Mouse (Mus musculus) limb, embryonic 13.5 days (tissue): ENCODE data around the gene Ackr3. TPM values are rescaled to one million over a fixed set of nuclear protein-coding genes. Genes with fewer than 3 reads are reported as not detected.

Experiments
- ATAC-seq: fragments of 200-750 bp; cut with Nextera tagmentation; 2 replicates; pipeline ENCODE4 v1.8.0; 2017; ENCODE audit warnings: low read depth, moderate number of reproducible peaks, moderate TSS enrichment; ENCODE audit not compliant: low FRiP score
- H3K27ac ChIP-seq: fragments of 300-500 bp; sonication (generic); 2 replicates; pipeline ENCODE4 v1.5.1; 2015; ENCODE audit warnings: inconsistent platforms, mild to moderate bottlenecking, moderate library complexity
- H3K27me3 ChIP-seq: fragments of 300-500 bp; sonication (generic); 2 replicates; pipeline ENCODE4 v1.6.1; 2015; ENCODE audit warnings: mild to moderate bottlenecking, inconsistent platforms
- H3K36me3 ChIP-seq: fragments of 300-500 bp; sonication (generic); 2 replicates; pipeline ENCODE4 v1.6.1; 2015; ENCODE audit warnings: inconsistent platforms, mild to moderate bottlenecking, moderate library complexity
- H3K4me1 ChIP-seq: fragments of 300-500 bp; sonication (generic); 2 replicates; pipeline ENCODE4 v1.6.1; 2015; ENCODE audit warnings: inconsistent platforms
- H3K4me2 ChIP-seq: fragments of 300-500 bp; sonication (generic); replicated peaks from 2 replicates; pipeline ENCODE4 v1.6.1; 2015; ENCODE audit warnings: inconsistent platforms, mild to moderate bottlenecking, moderate library complexity
- H3K4me3 ChIP-seq: fragments of 300-500 bp; sonication (generic); 2 replicates; pipeline ENCODE4 v1.5.1; 2015; ENCODE audit warnings: moderate library complexity, mild to moderate bottlenecking, inconsistent platforms
- H3K9ac ChIP-seq: fragments of 300-500 bp; sonication (generic); 2 replicates; pipeline ENCODE4 v1.6.1; 2015; ENCODE audit warnings: mild to moderate bottlenecking, inconsistent platforms
- H3K9me3 ChIP-seq: fragments of 300-500 bp; sonication (generic); 2 replicates; pipeline ENCODE4 v1.6.1; 2016; ENCODE audit warnings: inconsistent platforms
- WGBS: fragments of 180-500 bp; shearing (Covaris S2); methylation state at CpG from one replicate; pipeline ENCODE4 v1.1.7; 2015; 5-methylcytosine and 5-hydroxymethylcytosine counted together
- polyA plus RNA-seq: library from polyadenylated mRNA; unstranded; fragments of >200 nt; fragmentation: Nextera tagmentation; extraction: Ambion mirVana; gene quantifications from 2 replicates; pipeline ENCODE4 v1.2.1, GENCODE M21; 2015

The Ackr3 gene
- polyA plus RNA-seq, 1 experiment from 2014 or later: 41.7 TPM

- Histone ChIP-seq H3K4me3 (no peak overlapping the region), H3K9ac (no peak overlapping the region), H3K36me3 (no peaks in the 10 kb centered on the region), H3K9me3 (no peaks in the 10 kb centered on the region), H3K4me1 (peaks cover 76% of the 10 kb centered on the region), H3K4me2 (no peak overlapping the region), H3K27me3 (no peaks in the 10 kb centered on the region), H3K27ac (peak overlapping the region; percentile 40)
- no peak; the same call in 1 of the 2 replicates for ATAC-seq
- WGBS: 23% methylated on average over 22 of the region's 22 CpGs
Measured at GRCm38 (mm10) chr1:90231591-90232490, 28.1 kb downstream of the Ackr3 start.

GRCm38 (mm10) chr1:90232491-90232885 is 28.7 kb downstream of the Ackr3 start:
- ATAC-seq: no peak
- H3K4me2 ChIP-seq: no peak overlapping the region
- H3K9ac ChIP-seq: no peak overlapping the region
- H3K27me3 ChIP-seq: no peaks in the 10 kb centered on the region
- no peak overlapping the region for H3K4me3 ChIP-seq
- no peaks in the 10 kb centered on the region for H3K36me3 ChIP-seq
- no peaks in the 10 kb centered on the region for H3K9me3 ChIP-seq
- peak overlapping the region; percentile 40; the same call in 1 of the 2 replicates for H3K27ac ChIP-seq
- peaks cover 72% of the 10 kb centered on the region for H3K4me1 ChIP-seq

- H3K9ac ChIP-seq: no peak overlapping the region
- no peaks in the 10 kb centered on the region for H3K36me3 ChIP-seq
- H3K27me3 ChIP-seq: no peaks in the 10 kb centered on the region
- peak overlapping the region; percentile 73; the same call in 1 of the 2 replicates for H3K27ac ChIP-seq
- H3K9me3 ChIP-seq: no peaks in the 10 kb centered on the region
- 25% methylated on average over 11 of the region's 11 CpGs for WGBS
- H3K4me2 ChIP-seq: no peak overlapping the region
- H3K4me1 ChIP-seq: peaks cover 54% of the 10 kb centered on the region
- no peak overlapping the region for H3K4me3 ChIP-seq
- ATAC-seq: peak; percentile 45; the same call in 1 of the 2 replicates
Measured at GRCm38 (mm10) chr1:90234620-90235054, 30.9 kb downstream of the Ackr3 start.

GRCm38 (mm10) chr1:90236640-90237039 is 32.9 kb downstream of the Ackr3 start:
- Histone ChIP-seq H3K9ac (no peak overlapping the region), H3K4me3 (no peak overlapping the region), H3K27me3 (no peaks in the 10 kb centered on the region), H3K4me1 (peaks cover 41% of the 10 kb centered on the region), H3K27ac (no peak overlapping the region), H3K4me2 (no peak overlapping the region), H3K9me3 (no peaks in the 10 kb centered on the region), H3K36me3 (no peaks in the 10 kb centered on the region)
- WGBS: 91% methylated on average over 2 of the region's 2 CpGs
- ATAC-seq: no peak

GRCm38 (mm10) chr1:90238095-90238888 is 34.5 kb downstream of the Ackr3 start:
- no peak overlapping the region for H3K9ac ChIP-seq
- no peak overlapping the region for H3K4me2 ChIP-seq
- H3K4me1 ChIP-seq: peaks cover 25% of the 10 kb centered on the region
- H3K27me3 ChIP-seq: no peaks in the 10 kb centered on the region
- no peak overlapping the region for H3K4me3 ChIP-seq
- WGBS: 67% methylated on average over 9 of the region's 9 CpGs
- H3K27ac ChIP-seq: no peak overlapping the region
- H3K9me3 ChIP-seq: no peaks in the 10 kb centered on the region
- no peaks in the 10 kb centered on the region for H3K36me3 ChIP-seq
- no peak; the same call in 1 of the 2 replicates for ATAC-seq

- H3K9me3 ChIP-seq: no peaks in the 10 kb centered on the region
- no peak overlapping the region for H3K4me2 ChIP-seq
- H3K27me3 ChIP-seq: no peaks in the 10 kb centered on the region
- no peak overlapping the region for H3K4me3 ChIP-seq
- WGBS: 83% methylated on average over 16 of the region's 16 CpGs
- peaks cover 12% of the 10 kb centered on the region for H3K4me1 ChIP-seq
- no peaks in the 10 kb centered on the region for H3K36me3 ChIP-seq
- H3K27ac ChIP-seq: no peak overlapping the region
- ATAC-seq: no peak
- H3K9ac ChIP-seq: no peak overlapping the region
Measured at GRCm38 (mm10) chr1:90239336-90240225, 35.8 kb downstream of the Ackr3 start.

- ATAC-seq: no peak
- H3K36me3 ChIP-seq: no peaks in the 10 kb centered on the region
- H3K4me3 ChIP-seq: no peak overlapping the region
- no peak overlapping the region for H3K27ac ChIP-seq
- H3K4me2 ChIP-seq: no peak overlapping the region
- H3K27me3 ChIP-seq: no peaks in the 10 kb centered on the region
- peaks cover 5% of the 10 kb centered on the region for H3K4me1 ChIP-seq
- no peak overlapping the region for H3K9ac ChIP-seq
- WGBS: 80% methylated on average over 4 of the region's 4 CpGs
- H3K9me3 ChIP-seq: no peaks in the 10 kb centered on the region
Measured at GRCm38 (mm10) chr1:90240287-90240686, 36.5 kb downstream of the Ackr3 start.

- ATAC-seq: no peak
- H3K4me3 ChIP-seq: no peak overlapping the region
- 83% methylated on average over 8 of the region's 8 CpGs for WGBS
- H3K9me3 ChIP-seq: no peaks in the 10 kb centered on the region
- peaks cover 5% of the 10 kb centered on the region; the same call in 1 of the 2 replicates for H3K4me1 ChIP-seq
- no peaks in the 10 kb centered on the region for H3K36me3 ChIP-seq
- H3K27ac ChIP-seq: no peak overlapping the region
- no peak overlapping the region for H3K4me2 ChIP-seq
- H3K9ac ChIP-seq: no peak overlapping the region
- no peaks in the 10 kb centered on the region for H3K27me3 ChIP-seq
Measured at GRCm38 (mm10) chr1:90242444-90242989, 38.7 kb downstream of the Ackr3 start.

GRCm38 (mm10) chr1:90244537-90244936 is 40.8 kb downstream of the Ackr3 start:
- Histone ChIP-seq H3K36me3 (no peaks in the 10 kb centered on the region), H3K27me3 (no peaks in the 10 kb centered on the region), H3K27ac (no peak overlapping the region), H3K4me1 (peaks cover 21% of the 10 kb centered on the region), H3K4me2 (no peak overlapping the region), H3K9ac (no peak overlapping the region), H3K4me3 (no peak overlapping the region), H3K9me3 (no peaks in the 10 kb centered on the region)
- WGBS: 89% methylated on average over 1 of the region's 1 CpGs
- no peak for ATAC-seq

- Histone ChIP-seq H3K27me3 (no peaks in the 10 kb centered on the region), H3K9me3 (no peaks in the 10 kb centered on the region), H3K4me3 (no peak overlapping the region), H3K9ac (no peak overlapping the region), H3K4me1 (peaks cover 28% of the 10 kb centered on the region), H3K27ac (no peak overlapping the region), H3K4me2 (no peak overlapping the region), H3K36me3 (no peaks in the 10 kb centered on the region)
- WGBS: 86% methylated on average over 7 of the region's 7 CpGs
- ATAC-seq: no peak
Measured at GRCm38 (mm10) chr1:90245533-90245932, 41.8 kb downstream of the Ackr3 start.

GRCm38 (mm10) chr1:90246035-90246434 is 42.3 kb downstream of the Ackr3 start:
- Histone ChIP-seq H3K9me3 (no peaks in the 10 kb centered on the region), H3K9ac (no peak overlapping the region), H3K27ac (no peak overlapping the region), H3K27me3 (no peaks in the 10 kb centered on the region), H3K4me2 (no peak overlapping the region), H3K4me1 (peaks cover 33% of the 10 kb centered on the region), H3K36me3 (no peaks in the 10 kb centered on the region), H3K4me3 (no peak overlapping the region)
- ATAC-seq: no peak
- WGBS: 78% methylated on average over 8 of the region's 8 CpGs
